Mouse (Mus musculus): ENCODE measurements around the gene Ctnna2.

Gene Ctnna2

GRCm38 (mm10) chr6:77441051-77441450 lies 538.4 kb downstream of the Ctnna2 start:
- no peak for DNase-seq (ENCODE audit: low read depth in 1 of 2, low spot score in 2 of 2)

GRCm38 (mm10) chr6:77430381-77430780 lies 549.1 kb downstream of the Ctnna2 start:
- DNase-seq (ENCODE audit: low read depth in 1 of 2, low spot score in 2 of 2): no peak

- no peak for DNase-seq (ENCODE audit: low read depth in 1 of 2, low spot score in 2 of 2)
These were observed 553.8 kb downstream of the Ctnna2 start for GRCm38 (mm10) chr6:77425746-77426145.

- no peak for DNase-seq (ENCODE audit: low read depth in 1 of 2, low spot score in 2 of 2)
These were observed 554.7 kb downstream of the Ctnna2 start for GRCm38 (mm10) chr6:77424826-77425225.

- DNase-seq (ENCODE audit: low read depth in 1 of 2, low spot score in 2 of 2): no peak
These were observed 557.8 kb downstream of the Ctnna2 start for GRCm38 (mm10) chr6:77421564-77422139.

GRCm38 (mm10) chr6:77416999-77417398 lies 562.5 kb downstream of the Ctnna2 start:
- DNase-seq (ENCODE audit: low read depth in 1 of 2, low spot score in 2 of 2): no peak

GRCm38 (mm10) chr6:77413530-77413929 lies 566.0 kb downstream of the Ctnna2 start:
- DNase-seq (ENCODE audit: low read depth in 1 of 2, low spot score in 2 of 2): no peak

GRCm38 (mm10) chr6:77408481-77408880 lies 571.0 kb downstream of the Ctnna2 start:
- DNase-seq (ENCODE audit: low read depth in 1 of 2, low spot score in 2 of 2): no peak

- DNase-seq (ENCODE audit: low read depth in 1 of 2, low spot score in 2 of 2): no peak
These were observed 578.7 kb downstream of the Ctnna2 start for GRCm38 (mm10) chr6:77400751-77401150.

GRCm38 (mm10) chr6:77391663-77392062 lies 587.8 kb downstream of the Ctnna2 start:
- no peak for DNase-seq (ENCODE audit: low read depth in 1 of 2, low spot score in 2 of 2)

- DNase-seq (ENCODE audit: low read depth in 1 of 2, low spot score in 2 of 2): no peak
These were observed 598.2 kb downstream of the Ctnna2 start for GRCm38 (mm10) chr6:77381309-77381708.

GRCm38 (mm10) chr6:77373132-77373531 lies 606.4 kb downstream of the Ctnna2 start:
- no peak for DNase-seq (ENCODE audit: low read depth in 1 of 2, low spot score in 2 of 2)

- no peak for DNase-seq (ENCODE audit: low read depth in 1 of 2, low spot score in 2 of 2)
These were observed 608.4 kb downstream of the Ctnna2 start for GRCm38 (mm10) chr6:77371147-77371546.

- DNase-seq (ENCODE audit: low read depth in 1 of 2, low spot score in 2 of 2): no peak
These were observed 621.0 kb downstream of the Ctnna2 start for GRCm38 (mm10) chr6:77358471-77358837.

GRCm38 (mm10) chr6:77357748-77358470 lies 621.6 kb downstream of the Ctnna2 start:
- DNase-seq (ENCODE audit: low read depth in 1 of 2, low spot score in 2 of 2): no peak

- DNase-seq (ENCODE audit: low read depth in 1 of 2, low spot score in 2 of 2): no peak
These were observed 624.7 kb downstream of the Ctnna2 start for GRCm38 (mm10) chr6:77354826-77355225.

- no peak for DNase-seq (ENCODE audit: low read depth in 1 of 2, low spot score in 2 of 2)
These were observed 635.7 kb downstream of the Ctnna2 start for GRCm38 (mm10) chr6:77343781-77344180.

GRCm38 (mm10) chr6:77335537-77335936 lies 644.0 kb downstream of the Ctnna2 start:
- DNase-seq (ENCODE audit: low read depth in 1 of 2, low spot score in 2 of 2): no peak

GRCm38 (mm10) chr6:77324748-77325147 lies 654.8 kb downstream of the Ctnna2 start:
- DNase-seq (ENCODE audit: low read depth in 1 of 2, low spot score in 2 of 2): no peak

GRCm38 (mm10) chr6:77324327-77324726 lies 655.2 kb downstream of the Ctnna2 start:
- DNase-seq (ENCODE audit: low read depth in 1 of 2, low spot score in 2 of 2): no peak

- no peak for DNase-seq (ENCODE audit: low read depth in 1 of 2, low spot score in 2 of 2)
These were observed 672.7 kb downstream of the Ctnna2 start for GRCm38 (mm10) chr6:77306796-77307195.

- DNase-seq (ENCODE audit: low read depth in 1 of 2, low spot score in 2 of 2): no peak
These were observed 678.2 kb downstream of the Ctnna2 start for GRCm38 (mm10) chr6:77301305-77301704.

- DNase-seq (ENCODE audit: low read depth in 1 of 2, low spot score in 2 of 2): no peak
These were observed 688.1 kb downstream of the Ctnna2 start for GRCm38 (mm10) chr6:77291415-77291814.
